ENCODE assay signal across 22 mouse cellular contexts in the genomic region with DNA sequence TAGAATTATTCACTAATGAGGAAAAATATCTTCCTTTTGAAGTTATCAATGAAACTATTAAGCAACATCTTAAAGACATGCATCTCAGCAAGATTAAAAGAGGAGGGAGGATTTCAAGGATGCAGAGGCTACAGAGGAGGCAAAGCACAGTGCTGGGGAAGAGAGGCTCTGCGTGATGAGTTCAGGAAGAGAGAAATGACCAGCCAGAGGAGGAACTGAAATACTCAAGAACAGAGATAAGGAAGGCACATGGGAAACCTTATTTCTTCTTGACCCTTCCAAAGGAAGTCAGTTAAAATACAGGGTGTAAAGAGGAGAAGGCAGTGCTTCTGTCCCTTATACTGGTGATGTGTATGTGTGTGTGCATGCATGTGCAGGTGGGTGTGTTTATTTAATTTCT. TPM values are rescaled to one million over a fixed set of nuclear protein-coding genes. Genes with fewer than 3 reads are reported as not detected.
"Had no signal": no experiment of that assay in that cellular context is flagged by ENCODE, and none has a peak within 500 bp of the region (broad histone marks: within the 10 kb centered on the region; RNA-seq: fewer than 3 reads in every experiment).

No protein-coding gene starts in this region.

- DNase-seq: heart, postnatal 10 days; heart, postnatal 14 days; heart, postnatal 36 days; heart, postnatal 4 days; kidney, adult 11 months; kidney, adult 18-20 months; kidney, adult 2 months; kidney, adult 8-10 months; kidney, adult 9 months; kidney, postnatal 10 days; kidney, postnatal 14 days; kidney, postnatal 36 days; kidney, postnatal 4 days; layer of hippocampus, adult 9-11 months; layer of hippocampus, postnatal 36 days had no signal

- ATAC-seq: hindbrain, embryonic 16.5 days; hindbrain, postnatal 0 days; inflammation-experienced regulatory T-cells, adult 6 months; intestine, embryonic 15.5 days; intestine, embryonic 16.5 days; intestine, postnatal 0 days had no signal

RNA-seq across cellular contexts. Expression of a gene that starts 49.4 kb away (rescaled TPM):
- total RNA-seq: hematopoietic stem cell, adult 5-6 weeks had no signal
